Mouse (Mus musculus): ENCODE measurements around the gene Acads.

- TF ChIP-seq EP300 (IDR thresholded peaks at IDR 0.05; ENCODE audit: insufficient read depth, low read depth, low read length) (no peak), CTCF (IDR thresholded peaks at IDR 0.05; ENCODE audit: low read depth, low read length) (no peak), POLR2A (IDR thresholded peaks at IDR 0.05; ENCODE audit: insufficient read depth, low read length) (no peak)
Measured at GRCm38 (mm10) chr5:115144471-115144870, 25.3 kb upstream of the Acads start.

Measured in ES-Bruce4 (cell line).